Mouse (Mus musculus) embryonic facial prominence, embryonic 13.5 days (tissue): ENCODE measurements at regions not wholly inside any gene's neighbourhood (a gene's known extent, or its start where the extent isn't known, plus 50 kb on each side); places are given as distances from the start of the nearest gene placed in this dataset.

Experiments used
- ATAC-seq: fragments of 200-750 bp; cut with Nextera tagmentation; 2 replicates; pipeline ENCODE4 v1.8.0; 2017; ENCODE audit warnings: low read depth; ENCODE audit not compliant: insufficient number of reproducible peaks, insufficient read depth, low FRiP score, low TSS enrichment
- H3K27ac ChIP-seq: fragments of 300-500 bp; sonication (generic); 2 replicates; pipeline ENCODE4 v1.5.1; 2015; ENCODE audit warnings: moderate library complexity, mild to moderate bottlenecking, inconsistent platforms
- H3K27me3 ChIP-seq: fragments of 300-500 bp; sonication (generic); 2 replicates; pipeline ENCODE4 v1.6.1; 2015; ENCODE audit warnings: mild to moderate bottlenecking, inconsistent platforms
- H3K36me3 ChIP-seq: fragments of 300-500 bp; sonication (generic); 2 replicates; pipeline ENCODE4 v1.6.1; 2015; ENCODE audit warnings: mild to moderate bottlenecking, inconsistent platforms
- H3K4me1 ChIP-seq: fragments of 300-500 bp; sonication (generic); 2 replicates; pipeline ENCODE4 v1.6.1; 2015; ENCODE audit warnings: inconsistent platforms
- H3K4me2 ChIP-seq: fragments of 300-500 bp; sonication (generic); 2 replicates; pipeline ENCODE4 v1.6.1; 2015; ENCODE audit warnings: moderate library complexity, mild to moderate bottlenecking, inconsistent platforms
- H3K4me3 ChIP-seq: fragments of 300-500 bp; sonication (generic); 2 replicates; pipeline ENCODE4 v1.5.1; 2015; ENCODE audit warnings: mild to moderate bottlenecking, inconsistent platforms
- H3K9ac ChIP-seq: fragments of 300-500 bp; sonication (generic); 2 replicates; pipeline ENCODE4 v1.6.1; 2015; ENCODE audit warnings: mild to moderate bottlenecking, inconsistent platforms
- H3K9me3 ChIP-seq: fragments of 300-500 bp; sonication (generic); 2 replicates; pipeline ENCODE4 v1.6.1; 2016; ENCODE audit warnings: inconsistent platforms
- WGBS: fragments of 180-500 bp; shearing (Covaris S2); methylation state at CpG from one replicate; pipeline ENCODE4 v1.1.7; 2015; ENCODE audit warnings: mixed read lengths; 5-methylcytosine and 5-hydroxymethylcytosine counted together

- no peak overlapping the region for H3K9ac ChIP-seq
- no peak overlapping the region for H3K4me2 ChIP-seq
- H3K36me3 ChIP-seq, result no peaks in the 10 kb centered on the region
- ATAC-seq, result no peak
- no peaks in the 10 kb centered on the region for H3K9me3 ChIP-seq
- no peak overlapping the region for H3K4me3 ChIP-seq
- H3K4me1 ChIP-seq, result 0 out of 2 replicates have a peak, but pooled peaks cover 3% of the 10 kb centered on the region
- no peaks in the 10 kb centered on the region for H3K27me3 ChIP-seq
- no peak overlapping the region for H3K27ac ChIP-seq
- 27% methylated on average over 4 of the region's 4 CpGs for WGBS
Observed at GRCm38 (mm10) chr3:42039632-42040031, 297.2 kb downstream of the D3Ertd751e start.

- no peak overlapping the region for H3K4me3 ChIP-seq
- H3K27ac ChIP-seq, result no peak overlapping the region
- no peak overlapping the region for H3K9ac ChIP-seq
- no peak for ATAC-seq
- 0 out of 2 replicates have a peak, but pooled peaks cover 3% of the 10 kb centered on the region for H3K4me1 ChIP-seq
- H3K9me3 ChIP-seq, result no peaks in the 10 kb centered on the region
- no peaks in the 10 kb centered on the region for H3K36me3 ChIP-seq
- 59% methylated on average over 2 of the region's 2 CpGs for WGBS
- no peak overlapping the region for H3K4me2 ChIP-seq
- H3K27me3 ChIP-seq, result no peaks in the 10 kb centered on the region
Observed at GRCm38 (mm10) chr3:42040270-42040812, 297.9 kb downstream of the D3Ertd751e start.

- WGBS, result 82% methylated on average over 2 of the region's 2 CpGs
- no peak overlapping the region for H3K4me3 ChIP-seq
- no peaks in the 10 kb centered on the region for H3K36me3 ChIP-seq
- no peaks in the 10 kb centered on the region for H3K27me3 ChIP-seq
- H3K9ac ChIP-seq, result no peak overlapping the region
- no peak overlapping the region for H3K4me2 ChIP-seq
- no peak overlapping the region for H3K27ac ChIP-seq
- H3K9me3 ChIP-seq, result no peaks in the 10 kb centered on the region
- 0 out of 2 replicates have a peak, but pooled peaks cover 3% of the 10 kb centered on the region for H3K4me1 ChIP-seq
- ATAC-seq, result no peak
Observed at GRCm38 (mm10) chr3:42040959-42041358, 298.5 kb downstream of the D3Ertd751e start.

- H3K27me3 ChIP-seq, result no peaks in the 10 kb centered on the region
- H3K9ac ChIP-seq, result no peak overlapping the region
- ATAC-seq, result no peak
- H3K36me3 ChIP-seq, result no peaks in the 10 kb centered on the region
- H3K9me3 ChIP-seq, result no peaks in the 10 kb centered on the region
- no peaks in the 10 kb centered on the region for H3K4me1 ChIP-seq
- no peak overlapping the region for H3K4me3 ChIP-seq
- no peak overlapping the region for H3K27ac ChIP-seq
- 84% methylated on average over 10 of the region's 10 CpGs for WGBS
- no peak overlapping the region for H3K4me2 ChIP-seq
Observed at GRCm38 (mm10) chr3:42057286-42057868, 315.0 kb downstream of the D3Ertd751e start.

DNA sequence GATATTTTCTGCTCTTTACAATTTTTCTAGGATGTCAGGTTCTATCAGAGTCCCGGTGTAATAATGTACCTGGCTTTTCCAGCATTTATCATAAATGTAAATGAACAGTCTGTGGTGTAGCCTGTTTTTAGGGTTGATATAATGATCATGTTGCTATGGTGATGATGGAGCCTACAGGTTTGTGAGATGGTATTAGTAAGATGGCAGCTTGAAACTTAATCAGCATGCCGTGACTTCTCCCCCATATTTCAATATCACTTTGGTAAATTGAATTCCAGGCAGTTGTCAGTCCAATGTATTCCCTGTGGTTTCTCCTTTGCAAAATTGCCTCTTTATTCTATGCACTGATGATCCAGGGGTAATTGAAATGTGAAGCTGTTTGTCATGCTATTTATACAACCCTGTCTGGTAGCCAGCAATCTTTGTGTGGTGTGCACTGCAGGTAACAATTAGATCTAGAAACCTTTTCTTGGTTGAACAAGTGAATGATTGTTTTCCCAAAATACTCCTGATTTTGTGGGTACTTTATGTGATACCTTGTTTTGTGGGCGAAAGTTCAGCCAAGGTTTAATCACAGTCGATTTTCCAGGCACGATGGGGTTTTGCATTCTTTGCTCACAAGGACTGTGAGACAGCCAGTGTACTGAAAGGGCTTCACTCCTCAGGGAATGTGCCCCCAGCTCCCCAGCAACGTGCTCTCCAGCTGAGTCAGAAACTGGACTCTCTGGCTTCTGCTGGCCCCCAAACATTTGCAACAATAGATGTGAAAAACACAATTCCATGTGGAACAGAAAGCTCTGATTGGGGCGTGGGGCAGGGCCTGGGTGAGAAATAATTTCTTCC lies 322.9 kb downstream of the D3Ertd751e start:
- no peak for ATAC-seq
- WGBS, result 36% methylated on average over 7 of the region's 7 CpGs
- H3K27me3 ChIP-seq, result no peaks in the 10 kb centered on the region
- no peak overlapping the region for H3K4me3 ChIP-seq
- H3K36me3 ChIP-seq, result no peaks in the 10 kb centered on the region
- no peak overlapping the region for H3K4me2 ChIP-seq
- H3K9me3 ChIP-seq, result no peaks in the 10 kb centered on the region
- no peak overlapping the region for H3K9ac ChIP-seq
- no peak overlapping the region for H3K27ac ChIP-seq
- H3K4me1 ChIP-seq, result peaks cover 6% of the 10 kb centered on the region; the same call in 1 of the 2 replicates

GRCm38 (mm10) chr3:42065962-42066361 lies 323.6 kb downstream of the D3Ertd751e start:
- no peak overlapping the region for H3K27ac ChIP-seq
- no peaks in the 10 kb centered on the region for H3K36me3 ChIP-seq
- H3K4me2 ChIP-seq, result no peak overlapping the region
- no peak for ATAC-seq
- no peaks in the 10 kb centered on the region for H3K27me3 ChIP-seq
- H3K9me3 ChIP-seq, result no peaks in the 10 kb centered on the region
- no peak overlapping the region for H3K9ac ChIP-seq
- no peak overlapping the region for H3K4me3 ChIP-seq
- 37% methylated on average over 3 of the region's 3 CpGs for WGBS
- H3K4me1 ChIP-seq, result peaks cover 6% of the 10 kb centered on the region; the same call in 1 of the 2 replicates

GRCm38 (mm10) chr3:42067036-42067435 lies 324.6 kb downstream of the D3Ertd751e start:
- WGBS, result 84% methylated on average over 5 of the region's 5 CpGs
- no peak overlapping the region for H3K4me2 ChIP-seq
- ATAC-seq, result no peak

DNA sequence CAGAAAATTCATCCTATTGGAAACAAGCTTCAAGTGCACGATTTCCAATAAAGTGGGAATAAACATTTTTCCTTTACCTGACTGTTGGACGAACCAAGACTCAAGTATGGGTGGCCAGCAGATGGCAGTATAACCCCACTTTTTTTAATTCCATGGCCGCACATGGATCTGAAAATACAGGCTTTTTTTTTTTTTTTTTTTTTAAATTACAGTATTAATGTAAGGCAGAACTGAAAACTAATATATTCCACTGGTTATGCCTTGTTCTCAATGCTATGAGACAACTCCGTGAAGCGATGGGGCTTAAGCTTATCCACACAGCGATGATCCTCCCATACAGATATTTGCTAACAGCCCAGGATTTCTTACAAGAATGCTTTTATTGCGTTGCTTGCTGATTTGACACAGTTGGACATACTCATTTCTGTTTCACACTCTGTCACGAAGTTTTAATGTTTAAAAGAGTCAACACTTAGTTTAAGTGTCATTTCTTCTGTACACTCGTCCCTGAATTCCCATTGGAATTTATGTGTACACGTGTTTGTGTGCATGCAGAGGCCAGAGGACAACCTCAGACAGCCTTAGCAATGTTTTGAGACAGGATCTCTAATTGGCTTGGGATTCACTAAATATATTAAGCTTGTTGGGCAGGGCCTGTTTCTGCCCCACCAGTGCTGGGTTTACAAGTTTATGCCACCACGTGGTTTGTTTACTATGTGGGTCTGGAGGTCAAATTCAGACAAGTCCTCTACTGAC lies 332.3 kb downstream of the D3Ertd751e start:
- Histone ChIP-seq H3K4me3 (no peak overlapping the region), H3K36me3 (no peaks in the 10 kb centered on the region), H3K9ac (no peak overlapping the region; the same call in 1 of the 2 replicates), H3K4me2 (peak overlapping the region; percentile 36), H3K27ac (no peak overlapping the region), H3K9me3 (no peaks in the 10 kb centered on the region), H3K27me3 (no peaks in the 10 kb centered on the region; the same call in 1 of the 2 replicates), H3K4me1 (peaks cover 3% of the 10 kb centered on the region; the same call in 1 of the 2 replicates)
- 34% methylated on average over 11 of the region's 11 CpGs for WGBS
- ATAC-seq, result no peak

More at GRCm38 (mm10) chr3:42067036-42067435, 324.6 kb downstream of the D3Ertd751e start:
- Histone ChIP-seq H3K36me3 (no peaks in the 10 kb centered on the region), H3K9me3 (no peaks in the 10 kb centered on the region), H3K4me3 (no peak overlapping the region), H3K27me3 (no peaks in the 10 kb centered on the region), H3K9ac (no peak overlapping the region), H3K27ac (no peak overlapping the region), H3K4me1 (peaks cover 6% of the 10 kb centered on the region; the same call in 1 of the 2 replicates)

- H3K9me3 ChIP-seq, result no peaks in the 10 kb centered on the region
- no peak overlapping the region for H3K4me3 ChIP-seq
- WGBS, result 43% methylated on average over 13 of the region's 13 CpGs
- no peak for ATAC-seq
- no peaks in the 10 kb centered on the region for H3K36me3 ChIP-seq
- no peaks in the 10 kb centered on the region for H3K27me3 ChIP-seq
- no peak overlapping the region for H3K9ac ChIP-seq
- peak overlapping the region; percentile 31 for H3K4me2 ChIP-seq
- H3K27ac ChIP-seq, result no peak overlapping the region
- H3K4me1 ChIP-seq, result no peaks in the 10 kb centered on the region
Observed at GRCm38 (mm10) chr3:42110976-42111847, 368.8 kb downstream of the D3Ertd751e start.

DNA sequence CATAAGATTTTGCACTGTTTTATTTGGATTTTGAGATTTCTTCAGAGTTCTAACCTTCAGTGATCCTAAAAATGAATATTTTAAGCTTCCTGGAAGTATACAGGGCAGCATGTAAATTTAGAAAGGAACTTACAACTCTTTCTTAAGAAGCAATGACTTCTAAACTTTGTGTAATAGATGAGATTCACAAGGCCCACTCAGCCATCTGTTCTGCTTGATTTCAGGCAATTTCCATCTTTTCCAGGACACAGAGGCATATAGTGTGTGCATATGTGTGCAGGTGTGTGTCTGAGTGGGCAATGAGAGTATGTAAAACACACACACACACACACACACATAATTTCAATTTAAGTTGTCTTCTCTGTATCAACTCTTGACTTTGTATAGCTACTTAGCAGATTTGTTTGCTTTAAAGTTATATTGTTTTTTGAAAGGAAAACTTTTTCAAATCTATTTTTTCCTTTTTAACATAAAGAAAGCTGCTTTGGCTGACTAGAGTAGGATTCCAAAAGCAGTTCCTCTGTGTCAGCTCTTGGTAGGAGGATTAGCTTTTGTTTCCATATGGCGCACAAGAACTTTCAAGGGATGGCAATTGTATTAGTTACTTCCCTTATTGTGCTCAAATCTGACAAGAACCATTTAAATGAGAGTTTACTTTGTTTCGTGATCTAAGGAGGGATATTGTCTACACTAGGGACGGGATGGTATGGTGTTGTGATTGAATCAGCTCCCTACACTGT lies 387.6 kb downstream of the D3Ertd751e start:
- no peaks in the 10 kb centered on the region for H3K9me3 ChIP-seq
- no peak overlapping the region for H3K4me2 ChIP-seq
- H3K4me3 ChIP-seq, result no peak overlapping the region
- H3K36me3 ChIP-seq, result no peaks in the 10 kb centered on the region
- ATAC-seq, result no peak
- no peaks in the 10 kb centered on the region for H3K4me1 ChIP-seq
- no peak overlapping the region for H3K27ac ChIP-seq
- 77% methylated on average over 3 of the region's 3 CpGs for WGBS
- H3K9ac ChIP-seq, result no peak overlapping the region
- H3K27me3 ChIP-seq, result no peaks in the 10 kb centered on the region
